Mouse (Mus musculus) limb, embryonic 10.5 days (tissue): ENCODE results near the gene Gramd4. TPM values are rescaled to one million over a fixed set of nuclear protein-coding genes. Genes with fewer than 3 reads are reported as not detected.
A peak's percentile ranks its signal among the peaks of the same experiment; 100 is the strongest.

Experiments used
- DNase-seq: peaks from one replicate; pipeline ENCODE4 v3.0.0-alpha.2; 2017; ENCODE audit warnings: low spot score
- H3K27ac ChIP-seq: fragments of 300-500 bp; sonication (generic); 2 replicates; pipeline ENCODE4 v1.5.1; 2016; ENCODE audit warnings: mild to moderate bottlenecking
- H3K27me3 ChIP-seq: fragments of 300-500 bp; sonication (generic); 2 replicates; pipeline ENCODE4 v1.6.1; 2016; ENCODE audit warnings: low read depth, mild to moderate bottlenecking; ENCODE audit not compliant: poor library complexity, severe bottlenecking
- H3K36me3 ChIP-seq: fragments of 300-500 bp; sonication (generic); 2 replicates; pipeline ENCODE4 v1.6.1; 2016; ENCODE audit warnings: mild to moderate bottlenecking, moderate library complexity
- H3K4me1 ChIP-seq: fragments of 300-500 bp; sonication (generic); 2 replicates; pipeline ENCODE4 v1.6.1; 2016
- H3K4me3 ChIP-seq: fragments of 300-500 bp; sonication (generic); 2 replicates; pipeline ENCODE4 v1.5.1; 2016; ENCODE audit warnings: mild to moderate bottlenecking, moderate library complexity
- H3K9me3 ChIP-seq: fragments of 300-500 bp; sonication (generic); replicated peaks from 2 replicates; pipeline ENCODE4 v1.6.1; 2016; ENCODE audit warnings: mild to moderate bottlenecking
- WGBS: fragments of 180-500 bp; shearing (Covaris S2); methylation state at CpG from one replicate; pipeline ENCODE4 v1.1.7; 2016; 5-methylcytosine and 5-hydroxymethylcytosine counted together
- polyA plus RNA-seq: library from polyadenylated mRNA; unstranded; fragments of >200 nt; fragmentation: Nextera tagmentation; extraction: Ambion mirVana; gene quantifications from 2 replicates; pipeline ENCODE4 v1.2.1, GENCODE M21; 2016

Gramd4 gene
- polyA plus RNA-seq, 1 experiment from 2014 or later, result 14.1 TPM

DNA sequence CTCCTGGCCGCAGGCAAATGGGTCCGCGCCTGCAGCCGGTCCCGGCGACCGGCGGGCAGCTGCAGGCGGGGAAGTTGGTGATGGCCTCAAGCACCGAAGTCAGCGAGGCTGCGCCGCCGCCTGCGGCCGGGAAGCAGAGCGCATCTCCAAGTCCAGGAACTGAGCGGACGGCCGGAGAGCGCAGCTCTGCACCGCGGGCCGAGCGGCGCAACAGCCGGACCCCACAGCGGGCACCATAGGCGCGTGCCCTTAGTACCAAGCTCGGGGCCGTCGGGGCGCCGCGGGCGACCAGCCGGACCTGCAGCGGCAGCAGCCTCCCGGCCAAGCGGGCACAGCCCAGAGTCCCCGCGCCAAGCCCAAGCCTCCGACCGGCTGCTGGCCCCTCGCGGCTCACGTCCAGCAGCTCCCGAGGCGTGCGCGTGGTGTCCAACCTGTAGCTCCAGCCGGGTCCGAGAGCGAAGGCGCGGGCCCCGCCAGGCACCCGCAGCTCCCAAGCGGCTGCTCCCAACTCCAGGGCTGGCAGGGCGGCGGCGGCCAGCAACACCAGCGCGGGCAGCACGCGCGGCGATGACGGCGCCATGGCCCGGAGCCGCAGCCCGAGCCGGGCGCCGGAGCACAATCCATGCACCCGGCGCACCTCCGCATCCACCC is 24.2 kb upstream of the Gramd4 start, which contains the start of gene Celsr1:
TSS of gene Celsr1 (minus strand) at position 587 of the 651 bp plus-strand sequence.
- Histone ChIP-seq H3K27me3 (peaks cover 74% of the 10 kb centered on the region), H3K36me3 (peaks cover 21% of the 10 kb centered on the region), H3K4me3 (peak within 1 kb of the TSS; percentile 65), H3K9me3 (0 out of 2 replicates have a peak, but pooled peaks cover 2% of the 10 kb centered on the region), H3K4me1 (peaks cover 40% of the 10 kb centered on the region), H3K27ac (peak within 1 kb of the TSS; percentile 81)
- under 1% methylated on average over 79 of the region's 80 CpGs for WGBS
- peak; percentile 63 for DNase-seq

DNA sequence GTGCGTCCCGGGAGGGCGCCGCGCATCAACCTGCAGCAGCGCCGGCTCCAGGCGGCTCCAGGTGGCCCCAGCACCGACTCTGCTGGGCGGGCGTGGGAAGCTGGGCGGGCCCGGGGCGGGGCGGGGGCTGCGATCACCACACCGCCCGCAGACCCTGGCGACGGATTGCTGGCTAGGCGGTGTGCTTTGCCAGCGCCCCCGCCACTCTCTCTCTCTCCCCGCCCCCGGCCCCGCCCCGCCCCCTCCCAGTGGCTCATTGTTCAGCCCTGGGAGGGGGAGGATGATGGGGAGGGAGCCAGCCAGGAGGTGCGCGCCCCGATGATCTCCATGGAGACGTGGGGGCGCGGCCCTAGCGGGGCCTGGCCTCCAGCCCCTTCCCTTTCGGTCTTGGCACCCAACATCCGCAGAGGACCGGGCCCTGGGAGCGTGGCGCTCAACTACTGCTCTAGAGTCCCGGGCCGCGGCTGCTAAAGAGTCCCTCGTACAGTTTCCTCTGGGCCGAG is 23.4 kb upstream of the Gramd4 start:
- Histone ChIP-seq H3K9me3 (0 out of 2 replicates have a peak, but pooled peaks cover 2% of the 10 kb centered on the region), H3K4me1 (peaks cover 41% of the 10 kb centered on the region), H3K27me3 (peaks cover 72% of the 10 kb centered on the region), H3K4me3 (peak overlapping the region; percentile 65), H3K27ac (peak overlapping the region; percentile 81), H3K36me3 (peaks cover 21% of the 10 kb centered on the region)
- DNase-seq, result peak; percentile 88
- WGBS, result under 1% methylated on average over 44 of the region's 44 CpGs

GRCm38 (mm10) chr15:86034781-86035360 is 22.6 kb upstream of the Gramd4 start:
- 1% methylated on average over 12 of the region's 12 CpGs for WGBS
- H3K4me3 ChIP-seq, result peak overlapping the region; percentile 65
- peaks cover 20% of the 10 kb centered on the region for H3K36me3 ChIP-seq
- 0 out of 2 replicates have a peak, but pooled peaks cover 2% of the 10 kb centered on the region for H3K9me3 ChIP-seq
- peaks cover 36% of the 10 kb centered on the region for H3K4me1 ChIP-seq
- no peak for DNase-seq
- H3K27ac ChIP-seq, result no peak overlapping the region
- peaks cover 73% of the 10 kb centered on the region for H3K27me3 ChIP-seq

- no peaks in the 10 kb centered on the region for H3K9me3 ChIP-seq
- no peak overlapping the region for H3K27ac ChIP-seq
- WGBS, result 78% methylated on average over 3 of the region's 3 CpGs
- peaks cover 73% of the 10 kb centered on the region for H3K27me3 ChIP-seq
- peaks cover 33% of the 10 kb centered on the region for H3K4me1 ChIP-seq
- peaks cover 11% of the 10 kb centered on the region for H3K36me3 ChIP-seq
- DNase-seq, result no peak
- H3K4me3 ChIP-seq, result no peak overlapping the region
Observed at GRCm38 (mm10) chr15:86035913-86036312, 21.6 kb upstream of the Gramd4 start.

GRCm38 (mm10) chr15:86038802-86039201 is 18.7 kb upstream of the Gramd4 start:
- Histone ChIP-seq H3K27me3 (peaks cover 56% of the 10 kb centered on the region), H3K4me1 (peaks cover 18% of the 10 kb centered on the region), H3K4me3 (no peak overlapping the region), H3K9me3 (no peaks in the 10 kb centered on the region), H3K27ac (no peak overlapping the region), H3K36me3 (no peaks in the 10 kb centered on the region)
- WGBS, result 0% methylated on average over 2 of the region's 2 CpGs
- peak; percentile 81 for DNase-seq

- H3K4me1 ChIP-seq, result 0 out of 2 replicates have a peak, but pooled peaks cover 6% of the 10 kb centered on the region
- 82% methylated on average over 5 of the region's 5 CpGs for WGBS
- H3K9me3 ChIP-seq, result no peaks in the 10 kb centered on the region
- H3K27ac ChIP-seq, result no peak overlapping the region
- DNase-seq, result no peak
- no peaks in the 10 kb centered on the region for H3K36me3 ChIP-seq
- H3K4me3 ChIP-seq, result no peak overlapping the region
- H3K27me3 ChIP-seq, result peaks cover 31% of the 10 kb centered on the region
Observed at GRCm38 (mm10) chr15:86041421-86041820, 16.1 kb upstream of the Gramd4 start.

DNA sequence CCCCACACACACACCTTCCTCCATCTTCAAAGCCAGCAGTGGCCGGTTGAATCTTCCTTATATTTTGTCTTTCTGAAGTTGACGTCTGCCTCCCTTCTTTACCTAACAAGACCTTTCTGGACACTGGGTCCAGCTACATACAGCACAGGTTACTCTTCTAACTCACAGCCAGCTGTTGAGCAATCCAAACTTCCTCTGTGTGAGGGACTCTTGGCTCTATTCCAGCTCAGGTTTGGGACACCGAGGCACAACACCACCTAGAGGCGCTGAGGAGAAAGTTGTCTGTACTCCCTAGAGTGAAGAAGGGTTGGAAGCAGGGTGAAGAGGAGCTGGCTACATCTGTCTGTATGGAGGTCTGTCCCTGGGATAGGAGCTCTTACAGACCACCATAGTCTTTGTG is 15.1 kb upstream of the Gramd4 start:
- no peaks in the 10 kb centered on the region for H3K36me3 ChIP-seq
- WGBS, result 46% methylated on average over 4 of the region's 4 CpGs

GRCm38 (mm10) chr15:86049510-86049909 is 8.0 kb upstream of the Gramd4 start:
- Histone ChIP-seq H3K4me3 (no peak overlapping the region), H3K27ac (no peak overlapping the region), H3K9me3 (no peaks in the 10 kb centered on the region), H3K4me1 (peaks cover 5% of the 10 kb centered on the region), H3K27me3 (peaks cover 4% of the 10 kb centered on the region; the same call in 1 of the 2 replicates), H3K36me3 (no peaks in the 10 kb centered on the region)
- 86% methylated on average over 3 of the region's 3 CpGs for WGBS
- no peak for DNase-seq

More for the DNA sequence above, 15.1 kb upstream of the Gramd4 start:
- Histone ChIP-seq H3K4me1 (0 out of 2 replicates have a peak, but pooled peaks cover 6% of the 10 kb centered on the region), H3K4me3 (no peak overlapping the region), H3K27ac (no peak overlapping the region), H3K9me3 (no peaks in the 10 kb centered on the region), H3K27me3 (peaks cover 31% of the 10 kb centered on the region)
- DNase-seq, result no peak

GRCm38 (mm10) chr15:86050170-86050743 is 7.2 kb upstream of the Gramd4 start:
- Histone ChIP-seq H3K4me1 (peaks cover 5% of the 10 kb centered on the region), H3K36me3 (no peaks in the 10 kb centered on the region), H3K4me3 (no peak overlapping the region), H3K9me3 (no peaks in the 10 kb centered on the region), H3K27ac (no peak overlapping the region), H3K27me3 (peaks cover 4% of the 10 kb centered on the region; the same call in 1 of the 2 replicates)
- no peak for DNase-seq
- 71% methylated on average over 4 of the region's 4 CpGs for WGBS

DNA sequence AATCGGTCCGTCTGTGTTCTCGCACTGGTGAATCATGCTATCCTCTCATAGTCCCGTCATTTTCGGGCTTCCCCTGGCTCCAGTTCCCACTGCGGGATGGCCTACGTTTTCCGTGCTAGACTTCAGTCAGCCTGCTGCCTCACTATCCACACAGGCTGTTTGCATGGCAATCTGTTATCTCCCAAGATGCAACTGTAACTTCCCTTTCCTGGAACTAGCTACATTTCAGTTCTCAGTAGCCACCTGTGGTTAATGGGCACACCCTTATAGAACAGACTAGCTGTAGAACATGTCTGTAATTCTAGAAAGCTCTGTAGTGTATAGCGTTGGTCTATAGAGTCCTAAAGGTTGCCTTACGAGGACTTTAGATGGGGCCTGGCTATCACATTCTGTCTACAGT is 6.3 kb upstream of the Gramd4 start:
- no peaks in the 10 kb centered on the region for H3K36me3 ChIP-seq
- H3K27me3 ChIP-seq, result peaks cover 4% of the 10 kb centered on the region; the same call in 1 of the 2 replicates
- WGBS, result 87% methylated on average over 10 of the region's 10 CpGs
- H3K4me3 ChIP-seq, result no peak overlapping the region
- peaks cover 5% of the 10 kb centered on the region for H3K4me1 ChIP-seq
- no peak overlapping the region for H3K27ac ChIP-seq
- no peaks in the 10 kb centered on the region for H3K9me3 ChIP-seq
- no peak for DNase-seq

DNA sequence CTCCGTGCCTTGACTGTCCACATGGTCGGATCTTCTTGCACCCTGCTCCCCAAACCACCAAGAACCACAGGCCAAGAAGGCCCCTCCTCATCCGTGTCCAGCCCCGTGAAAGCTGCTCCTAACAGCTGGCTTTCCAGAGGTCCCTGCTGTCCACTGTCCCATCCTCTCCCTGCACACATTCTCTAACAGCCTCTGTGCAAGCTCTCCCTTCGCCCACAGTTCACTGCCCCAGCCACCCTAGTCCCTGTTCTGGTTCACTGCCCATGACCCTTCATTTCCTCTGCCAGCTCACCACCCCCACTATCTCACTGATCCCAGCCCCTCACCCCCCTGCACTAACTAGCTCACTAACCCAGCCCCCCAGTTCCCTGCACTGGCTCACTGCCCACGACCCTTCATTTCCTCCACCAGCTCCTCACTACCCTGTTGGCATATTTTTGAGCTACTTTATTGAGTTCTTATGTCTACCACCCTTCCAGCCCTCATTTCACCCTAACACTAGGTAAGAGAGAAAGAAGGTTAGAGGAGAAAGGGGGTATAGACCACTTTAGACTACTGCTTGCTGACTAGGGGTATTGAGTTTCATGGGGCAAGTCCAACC is 5.5 kb upstream of the Gramd4 start:
- H3K9me3 ChIP-seq, result no peaks in the 10 kb centered on the region
- H3K36me3 ChIP-seq, result no peaks in the 10 kb centered on the region

DNA sequence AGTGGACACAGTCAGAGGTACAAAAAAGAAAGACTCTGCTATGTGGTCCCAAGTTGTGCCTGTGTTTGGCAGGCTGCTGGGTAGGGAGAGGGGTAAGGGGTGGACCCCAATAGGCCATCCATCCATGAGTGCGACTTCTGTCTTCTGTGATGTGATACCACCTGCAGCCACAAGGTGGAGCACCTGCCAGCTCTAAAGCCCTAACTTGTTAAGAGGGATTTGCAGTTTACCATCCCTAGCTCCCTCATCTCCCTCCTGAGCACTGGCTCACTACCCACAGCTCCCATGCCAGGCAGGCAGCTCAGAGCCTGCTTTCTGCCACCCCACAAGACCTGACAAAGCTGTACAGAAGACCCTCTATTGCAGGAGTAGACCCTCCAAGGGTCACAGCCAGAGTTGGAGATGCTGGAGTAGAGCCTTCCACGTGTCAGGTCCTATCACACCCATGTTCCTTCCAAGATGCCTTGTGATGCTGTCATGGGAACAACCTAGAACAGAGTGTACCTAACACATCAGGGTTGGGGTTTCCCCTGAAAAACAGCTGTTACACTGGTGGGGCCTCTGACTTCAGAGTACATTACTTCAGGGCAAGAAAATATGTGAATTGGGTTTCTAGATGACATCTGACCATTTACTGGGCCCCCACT is 3.5 kb upstream of the Gramd4 start:
- peak; percentile 87 for DNase-seq
- WGBS, result 44% methylated on average over 2 of the region's 2 CpGs
- no peak overlapping the region for H3K27ac ChIP-seq

More for the DNA sequence above, 5.5 kb upstream of the Gramd4 start:
- H3K27ac ChIP-seq, result no peak overlapping the region
- H3K4me3 ChIP-seq, result no peak overlapping the region
- no peak for DNase-seq
- H3K4me1 ChIP-seq, result peaks cover 5% of the 10 kb centered on the region
- peaks cover 4% of the 10 kb centered on the region; the same call in 1 of the 2 replicates for H3K27me3 ChIP-seq
- WGBS, result 68% methylated on average over 6 of the region's 6 CpGs

More for the DNA sequence above, 3.5 kb upstream of the Gramd4 start:
- no peak overlapping the region for H3K4me3 ChIP-seq
- no peaks in the 10 kb centered on the region for H3K9me3 ChIP-seq
- H3K27me3 ChIP-seq, result peaks cover 9% of the 10 kb centered on the region
- peaks cover 19% of the 10 kb centered on the region for H3K4me1 ChIP-seq
- H3K36me3 ChIP-seq, result no peaks in the 10 kb centered on the region
